Mouse (Mus musculus) lung, adult 18-20 months (tissue): Measurements from ENCODE around the gene Camta1.

ENCODE experiments used
- DNase-seq, 2 experiments: peaks; one replicate each; pipeline ENCODE4 v3.0.0; 2022; ENCODE audit warnings: mixed read lengths in 2 of 2

Gene Camta1

DNA sequence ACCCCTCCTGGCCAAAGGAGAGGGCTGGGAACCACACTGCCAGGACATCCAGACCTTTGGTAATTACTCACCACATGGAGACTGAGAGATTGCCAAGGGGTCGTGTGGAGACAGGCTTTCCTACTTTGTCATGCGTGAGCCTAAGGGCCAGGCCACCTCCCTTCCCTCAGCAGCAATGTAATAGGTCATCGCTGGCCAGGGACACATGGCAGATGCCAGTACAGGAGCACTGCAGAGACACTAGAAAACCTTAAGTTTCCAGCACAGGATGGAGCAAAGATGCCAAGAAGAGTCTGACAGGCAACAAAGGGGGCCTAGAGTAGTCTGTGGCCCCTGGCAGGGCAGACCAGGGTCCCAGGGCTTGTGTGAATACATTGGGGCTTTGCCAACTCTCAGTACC, 283.7 kb downstream of the Camta1 start:
- no peak for DNase-seq

DNA sequence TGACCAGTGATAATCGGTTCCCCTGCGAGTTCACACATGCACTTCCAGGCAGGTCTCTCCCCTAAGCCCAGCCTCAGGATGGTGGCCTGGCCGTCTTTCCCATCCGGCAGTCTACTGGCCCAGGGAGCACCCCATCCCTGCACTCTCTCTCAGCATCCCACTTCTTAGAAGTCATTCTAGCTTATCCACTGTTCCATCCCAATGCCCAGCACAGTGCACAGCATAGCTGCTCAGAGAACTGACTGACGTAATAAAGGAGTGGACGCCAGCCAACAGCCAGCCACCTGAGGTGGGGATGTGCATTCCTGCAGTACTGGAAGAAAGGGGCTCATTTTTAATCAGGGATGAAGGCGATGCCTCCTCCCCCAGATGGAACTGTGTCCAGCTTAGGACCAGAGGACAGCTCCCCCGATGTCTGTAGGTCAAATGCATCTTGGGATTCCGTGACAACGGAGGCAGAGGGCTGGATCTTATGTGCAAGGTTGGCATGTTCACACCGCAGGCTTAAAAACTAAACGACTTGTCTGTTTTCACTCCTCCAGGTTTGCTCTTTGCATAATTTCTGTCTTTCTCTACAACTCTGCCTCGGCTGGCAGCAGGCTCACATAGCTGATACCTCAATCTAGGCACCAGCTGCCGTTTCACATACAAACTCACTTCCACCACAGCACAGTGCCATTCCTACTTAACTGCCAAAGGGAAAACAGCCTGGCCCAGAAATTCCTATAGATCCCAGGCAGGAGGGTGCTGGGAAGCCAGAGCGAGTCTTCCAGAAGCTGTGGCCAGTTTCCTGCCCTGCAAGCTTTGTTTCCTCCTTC, 285.2 kb downstream of the Camta1 start:
- DNase-seq = no peak

DNA sequence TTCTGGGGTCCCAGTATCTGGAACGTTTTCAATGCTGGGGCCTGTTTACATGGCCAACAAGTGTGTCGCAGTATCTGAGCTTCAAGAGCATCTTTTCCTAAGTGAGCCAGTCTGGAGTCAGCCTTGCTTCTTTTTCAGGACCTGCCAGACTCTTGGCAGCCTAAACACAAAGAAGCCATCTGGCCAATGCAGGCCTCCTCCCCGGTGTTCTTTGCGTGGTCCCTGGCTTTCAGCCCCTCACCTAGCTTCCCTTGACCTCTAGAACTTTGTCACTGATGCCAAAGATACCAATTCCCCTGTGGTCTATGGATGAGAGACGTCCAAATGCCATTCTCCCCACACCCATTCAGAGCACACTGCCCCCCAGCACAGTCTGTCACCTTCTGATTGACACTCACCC, 289.0 kb downstream of the Camta1 start:
- DNase-seq = no peak

DNA sequence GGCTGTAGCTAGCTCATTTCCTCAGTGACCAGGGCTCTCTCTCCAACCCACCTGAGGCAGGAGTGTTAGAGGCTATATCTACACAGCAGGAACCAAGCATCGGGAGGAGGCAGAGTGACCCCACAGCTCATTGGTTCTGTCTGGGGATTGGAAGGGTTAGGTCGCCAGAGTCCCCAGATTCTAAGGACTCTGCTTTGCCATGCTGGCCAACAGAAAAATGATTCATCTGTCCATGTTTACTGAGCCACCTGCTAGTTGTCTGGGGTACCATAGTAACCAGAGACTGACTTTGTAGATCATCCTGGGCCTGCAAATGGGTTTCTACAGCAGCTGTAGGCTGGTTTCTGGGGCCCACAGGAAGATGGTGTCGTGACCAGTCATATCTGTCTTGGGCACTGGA, 292.1 kb downstream of the Camta1 start:
- no peak for DNase-seq

DNA sequence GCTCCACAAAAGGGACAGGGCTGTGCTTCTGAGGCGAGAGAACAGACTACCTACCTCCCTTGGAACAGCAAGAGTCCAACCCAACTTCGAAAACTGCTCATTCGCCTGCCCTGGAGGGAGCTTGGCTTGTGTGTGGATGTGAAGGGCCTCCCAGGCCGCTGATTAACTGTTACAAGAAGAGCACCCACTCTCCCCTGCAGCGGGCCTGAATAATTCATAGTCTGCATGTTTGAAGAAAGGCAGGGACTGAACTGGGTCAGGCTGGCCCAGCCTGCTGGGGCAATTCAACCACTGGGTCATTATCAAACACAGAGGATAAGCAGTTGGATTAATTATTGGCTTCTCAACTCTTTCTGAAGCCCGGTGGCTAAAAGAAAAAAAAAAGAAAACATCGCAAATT, 292.8 kb downstream of the Camta1 start:
- no peak for DNase-seq

DNA sequence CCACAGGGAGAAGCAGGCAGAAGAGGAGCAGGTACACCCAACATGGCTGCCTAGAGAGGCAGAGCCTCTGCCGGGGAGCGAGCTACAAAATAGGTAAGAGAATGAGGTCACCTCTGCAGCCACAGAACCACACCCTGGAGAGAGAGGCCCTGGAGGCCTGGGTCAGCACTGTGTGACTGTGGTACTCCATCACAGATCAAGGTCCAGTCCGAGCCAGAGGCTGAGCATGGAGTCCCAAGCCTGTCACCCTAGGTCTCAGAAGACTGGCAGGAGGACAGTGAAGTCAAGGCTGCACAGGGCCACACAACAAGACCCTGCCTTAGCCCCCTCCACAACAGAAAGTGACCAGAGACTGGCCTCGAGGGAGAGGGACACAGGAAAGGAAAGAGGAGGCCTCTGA, 294.6 kb downstream of the Camta1 start:
- no peak for DNase-seq

DNA sequence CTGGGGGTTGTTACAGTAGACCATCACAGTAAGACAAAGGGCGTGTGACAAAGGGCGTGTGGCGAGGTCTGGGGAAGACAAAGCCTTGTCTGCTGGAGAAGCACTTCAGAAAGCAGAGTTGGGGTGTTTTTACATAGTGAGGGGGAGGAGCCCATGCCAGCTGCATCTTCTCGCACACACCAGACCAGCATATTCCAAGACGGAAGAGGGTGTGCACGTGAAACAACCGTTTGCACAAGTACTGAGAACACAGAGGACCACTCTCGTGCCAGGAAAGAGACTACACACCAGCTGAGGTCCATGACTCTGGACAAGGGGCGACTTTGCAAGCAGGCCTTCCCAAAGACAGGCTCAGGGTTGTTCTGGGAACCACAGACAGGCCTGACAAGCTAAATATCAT, 306.2 kb downstream of the Camta1 start:
- DNase-seq = no peak

DNA sequence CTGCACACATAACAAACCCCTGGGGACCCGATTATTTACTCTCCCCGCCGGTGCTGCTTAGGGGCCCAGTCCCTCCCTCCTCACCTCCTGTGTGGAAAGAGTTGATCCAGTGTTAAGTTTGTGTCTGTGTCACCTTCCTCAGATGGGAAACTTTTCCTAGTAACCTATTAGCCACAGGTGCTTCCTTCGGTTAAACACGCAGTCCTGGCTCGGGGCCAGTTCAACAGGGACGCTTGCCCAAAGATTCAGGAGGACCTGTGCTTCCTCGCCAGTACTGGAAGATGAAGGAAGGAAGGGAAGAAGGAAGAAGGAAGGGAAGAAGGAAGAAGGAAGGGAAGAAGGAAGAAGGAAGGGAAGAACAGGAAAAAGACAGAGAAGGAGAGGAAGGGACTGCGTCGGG, 312.2 kb downstream of the Camta1 start:
- no peak for DNase-seq

DNA sequence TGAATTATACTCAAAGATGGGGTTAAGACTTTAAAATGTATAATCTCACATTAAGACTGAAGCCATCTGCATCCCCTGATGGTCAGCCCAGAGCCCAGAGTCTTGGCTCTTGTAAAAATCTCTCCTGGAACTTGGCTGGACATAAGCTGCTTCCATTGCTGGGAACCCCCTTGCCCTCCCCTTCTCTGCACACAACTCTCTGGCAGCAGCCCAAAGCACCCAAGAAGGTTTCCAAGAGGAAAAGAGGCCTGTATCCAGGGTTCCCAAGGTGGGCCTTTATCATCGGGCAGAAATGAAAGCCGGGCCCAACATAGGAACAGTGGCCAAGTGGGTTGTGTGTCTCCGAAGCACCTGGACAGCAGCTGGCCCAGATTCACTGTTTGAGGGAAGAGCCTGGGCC, 316.2 kb downstream of the Camta1 start:
- DNase-seq = no peak

DNA sequence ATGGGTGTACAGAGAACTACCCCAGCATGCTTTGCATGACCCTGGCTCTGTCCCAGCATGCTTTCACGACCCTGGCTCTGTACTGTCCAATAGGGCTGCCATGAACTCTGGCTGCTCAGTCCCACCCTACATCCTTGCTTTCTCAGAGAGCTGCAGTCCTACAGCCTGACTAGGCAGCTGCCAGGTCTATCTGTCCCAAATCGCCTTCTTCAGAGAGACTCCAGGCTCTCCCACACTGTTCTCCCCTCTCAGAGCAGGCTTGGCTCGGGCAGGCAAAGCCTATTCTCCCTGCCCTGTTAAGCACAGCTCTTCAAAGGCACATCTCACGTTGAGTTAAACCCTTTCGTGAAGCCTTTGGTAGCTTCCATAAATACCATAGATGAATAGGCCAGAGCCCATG, 317.5 kb downstream of the Camta1 start:
- no peak for DNase-seq

DNA sequence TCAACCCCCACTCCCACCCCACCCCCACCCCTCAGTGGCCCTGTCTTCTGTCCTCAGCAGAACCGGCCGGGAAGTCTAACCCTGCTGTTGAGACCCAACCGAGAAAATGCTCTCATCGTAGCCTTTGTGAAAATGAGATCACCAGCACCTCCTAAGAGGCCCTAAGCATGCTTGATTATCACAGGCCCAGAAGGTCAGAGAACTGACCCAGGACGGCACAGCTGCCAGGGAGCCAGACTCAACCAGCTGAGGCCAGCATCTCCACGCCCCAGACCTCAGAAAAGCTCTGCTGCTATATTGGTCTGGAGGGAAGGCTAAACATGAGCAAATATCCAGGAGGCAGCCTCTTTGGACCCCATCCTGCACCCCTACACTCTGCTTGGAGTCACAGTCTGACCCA, 321.1 kb downstream of the Camta1 start:
- DNase-seq = no peak

DNA sequence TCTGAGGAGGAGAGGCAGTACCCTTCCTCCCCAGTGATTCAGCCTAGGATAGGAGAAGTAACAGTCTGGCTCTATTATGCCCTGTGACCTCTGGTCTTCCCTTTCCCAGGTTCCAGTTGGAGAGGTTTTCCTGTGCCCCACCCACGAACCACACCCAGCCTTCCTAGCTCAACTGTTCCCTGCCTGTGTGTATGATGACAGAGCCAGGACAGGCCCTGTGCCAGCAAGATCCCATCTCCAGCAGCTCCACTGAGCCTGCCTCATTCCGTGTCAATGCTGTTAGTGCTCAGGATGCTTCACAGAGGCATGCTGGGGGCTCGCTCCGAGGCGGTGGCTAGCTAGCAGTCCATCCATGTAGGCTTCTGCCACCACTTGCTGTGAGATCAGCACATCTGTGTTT, 321.8 kb downstream of the Camta1 start:
- no peak for DNase-seq

DNA sequence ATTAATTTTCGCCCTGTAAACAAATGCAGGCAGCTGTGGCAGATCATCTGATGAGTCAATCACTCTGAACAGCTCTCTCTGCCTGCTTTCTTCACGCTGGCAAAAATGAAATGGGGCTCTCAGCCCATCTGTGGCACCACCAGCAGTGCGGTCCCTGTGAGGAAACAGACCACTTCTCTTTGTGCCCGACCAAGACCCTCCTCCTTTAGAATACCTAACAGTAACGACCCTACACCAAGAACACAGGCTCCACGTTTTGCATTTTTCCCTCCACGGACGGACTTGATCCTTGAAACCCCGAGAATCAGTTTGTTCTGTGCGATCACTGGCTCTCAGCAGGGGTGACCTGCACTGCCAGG, 322.5 kb downstream of the Camta1 start:
- no peak for DNase-seq

DNA sequence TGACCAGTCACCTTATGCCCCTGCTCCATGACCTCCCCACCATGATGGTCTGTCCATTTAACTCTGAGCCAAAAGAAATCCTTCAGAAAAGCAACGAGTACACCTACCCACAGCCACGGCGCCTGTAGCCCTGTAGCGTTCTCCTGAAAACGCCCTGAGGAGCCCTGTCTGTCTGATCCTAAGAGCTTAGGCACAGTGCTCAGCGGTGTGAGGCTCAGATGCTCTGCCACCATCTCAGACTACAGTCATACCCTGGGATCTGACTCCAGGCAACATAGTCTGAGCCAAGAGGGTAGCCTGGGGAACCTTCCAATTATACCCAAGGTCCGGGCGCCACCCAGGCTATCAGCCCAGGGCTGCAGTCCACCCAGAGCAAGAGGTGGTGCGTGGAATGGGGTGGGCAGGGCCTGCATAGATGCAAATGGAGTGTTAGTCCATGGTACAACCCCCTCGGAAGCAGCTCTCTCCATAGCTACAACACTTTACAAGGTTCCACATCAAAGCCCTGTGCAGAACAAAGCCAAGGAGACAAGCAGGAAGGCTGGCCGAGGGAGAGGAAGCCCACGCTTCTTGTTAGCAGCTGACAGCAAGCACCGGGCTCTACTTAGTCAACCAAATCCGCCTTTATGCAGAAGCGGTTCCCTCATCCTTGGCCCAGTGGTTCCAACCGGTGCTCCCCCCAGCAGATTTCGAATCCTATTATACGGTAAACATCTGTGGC, 323.1 kb downstream of the Camta1 start:
- DNase-seq = no peak

DNA sequence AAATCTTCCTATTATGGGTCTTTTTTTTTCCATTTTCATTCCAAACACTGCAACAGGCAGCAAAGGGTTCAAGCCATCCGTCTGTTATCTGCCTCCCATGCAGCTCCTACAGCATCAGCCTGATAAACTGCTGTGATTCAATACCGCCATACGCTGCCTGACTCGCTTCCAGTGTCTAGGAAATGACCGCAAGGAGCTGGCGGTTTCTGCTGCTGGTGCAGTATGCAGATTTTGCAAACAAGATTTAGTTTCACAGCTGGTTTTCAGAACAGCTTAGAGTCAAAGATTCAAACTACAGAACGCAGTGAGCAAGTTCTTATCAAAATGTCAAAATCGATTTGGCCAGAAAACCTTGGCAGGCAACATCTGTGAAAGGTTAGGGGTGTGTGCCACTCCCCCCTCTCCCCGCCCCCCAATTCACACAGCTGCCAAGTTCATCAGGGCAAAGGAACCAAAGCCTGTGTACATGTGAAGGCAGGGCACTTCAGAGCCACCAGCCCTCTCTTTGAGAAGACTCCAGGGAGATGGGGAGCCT, 325.7 kb downstream of the Camta1 start:
- no peak for DNase-seq

DNA sequence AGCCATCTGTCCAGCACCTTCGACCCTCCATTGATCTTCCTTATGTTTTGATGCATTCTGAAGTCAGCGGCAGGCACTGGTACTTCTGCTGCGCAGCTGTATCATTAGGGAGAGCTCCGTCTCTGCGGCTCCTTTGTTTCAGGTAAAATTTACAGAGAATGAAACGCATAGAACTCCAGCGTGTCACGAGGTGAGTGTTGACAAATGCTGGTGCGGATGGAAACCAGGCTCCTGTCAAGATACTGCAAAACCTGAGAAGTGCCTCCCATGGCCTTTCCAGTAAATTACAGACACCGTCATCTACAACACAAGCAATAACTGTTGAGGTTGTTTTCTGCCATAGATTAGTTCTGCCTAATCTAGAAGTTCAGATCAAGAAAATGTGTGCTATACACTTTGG, 328.2 kb downstream of the Camta1 start:
- no peak for DNase-seq

DNA sequence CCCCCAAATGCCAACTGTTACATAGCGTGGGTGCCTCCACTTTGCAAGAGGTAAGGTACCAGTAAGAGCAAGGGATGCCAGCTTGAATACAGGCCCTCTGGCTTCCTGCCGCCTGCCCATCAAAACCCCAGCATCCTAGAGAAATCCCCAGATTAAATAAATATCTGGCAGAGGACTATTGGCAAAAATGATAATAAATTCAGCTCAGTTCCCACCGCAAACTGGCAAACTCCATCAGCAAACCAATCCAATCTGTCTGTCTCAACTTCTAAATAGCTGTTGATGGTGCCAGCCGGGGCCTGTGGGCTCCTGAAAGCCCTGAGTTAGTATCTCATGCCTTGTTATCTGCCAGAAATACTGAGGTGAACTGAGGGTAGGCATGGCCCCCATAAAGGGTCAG, 333.2 kb downstream of the Camta1 start:
- DNase-seq = no peak

DNA sequence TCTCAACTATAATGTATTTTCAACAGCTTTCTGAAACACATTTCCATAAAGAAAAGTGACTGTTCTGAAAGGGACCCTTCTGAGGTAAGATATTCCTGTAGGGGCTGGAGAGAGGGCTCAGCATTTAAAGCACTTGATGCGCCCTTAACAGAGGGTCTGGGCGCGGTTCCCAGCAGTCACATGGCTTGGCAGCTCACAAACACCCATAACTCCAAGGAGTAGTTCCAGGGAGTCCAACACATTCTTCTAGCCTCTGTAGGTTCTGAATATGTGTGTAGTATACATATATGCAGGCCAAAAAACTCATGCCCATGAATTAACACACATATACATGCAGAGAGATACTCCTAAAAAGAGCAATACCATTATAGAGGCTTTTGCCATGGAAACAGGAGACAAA, 333.9 kb downstream of the Camta1 start:
- DNase-seq = no peak

DNA sequence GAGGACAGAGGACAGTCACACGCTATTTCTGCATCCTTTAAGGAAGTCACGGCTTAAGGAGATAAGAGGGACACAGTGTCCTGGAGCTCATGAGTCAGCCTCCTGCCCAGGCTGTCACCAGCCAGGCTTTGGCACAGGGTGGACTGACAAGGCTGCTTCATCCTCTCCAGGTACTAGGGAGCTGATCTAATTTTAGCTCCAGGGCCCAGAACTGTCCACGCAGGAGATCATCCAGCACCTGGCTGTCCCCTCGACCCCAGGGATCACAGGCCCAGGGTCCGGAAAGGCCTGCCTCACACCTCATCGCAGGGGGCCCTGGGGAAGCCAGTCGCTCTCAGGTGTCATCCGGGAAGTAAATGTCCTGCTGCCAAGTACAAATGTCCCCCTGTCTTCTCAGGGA, 341.6 kb downstream of the Camta1 start:
- DNase-seq = no peak

DNA sequence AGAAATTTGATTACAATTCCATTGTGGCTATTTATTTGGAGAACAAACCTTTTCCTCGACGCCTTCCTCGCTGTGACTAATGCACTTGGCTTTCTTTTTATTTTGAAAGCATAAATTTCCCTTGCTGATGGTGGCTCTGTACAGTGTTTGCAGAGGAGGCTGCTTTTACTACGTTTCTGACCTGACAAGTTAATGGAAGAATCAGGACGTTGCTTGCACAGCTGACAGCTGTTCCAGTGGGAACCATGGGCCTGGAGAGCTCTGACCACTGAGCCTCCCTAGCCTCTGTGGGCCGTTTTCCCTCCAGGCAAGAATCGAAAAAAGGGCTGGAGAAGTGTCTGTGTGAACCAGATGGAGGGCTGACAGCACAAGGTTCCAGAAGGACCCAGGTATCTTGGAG, 342.7 kb downstream of the Camta1 start:
- DNase-seq = no peak

DNA sequence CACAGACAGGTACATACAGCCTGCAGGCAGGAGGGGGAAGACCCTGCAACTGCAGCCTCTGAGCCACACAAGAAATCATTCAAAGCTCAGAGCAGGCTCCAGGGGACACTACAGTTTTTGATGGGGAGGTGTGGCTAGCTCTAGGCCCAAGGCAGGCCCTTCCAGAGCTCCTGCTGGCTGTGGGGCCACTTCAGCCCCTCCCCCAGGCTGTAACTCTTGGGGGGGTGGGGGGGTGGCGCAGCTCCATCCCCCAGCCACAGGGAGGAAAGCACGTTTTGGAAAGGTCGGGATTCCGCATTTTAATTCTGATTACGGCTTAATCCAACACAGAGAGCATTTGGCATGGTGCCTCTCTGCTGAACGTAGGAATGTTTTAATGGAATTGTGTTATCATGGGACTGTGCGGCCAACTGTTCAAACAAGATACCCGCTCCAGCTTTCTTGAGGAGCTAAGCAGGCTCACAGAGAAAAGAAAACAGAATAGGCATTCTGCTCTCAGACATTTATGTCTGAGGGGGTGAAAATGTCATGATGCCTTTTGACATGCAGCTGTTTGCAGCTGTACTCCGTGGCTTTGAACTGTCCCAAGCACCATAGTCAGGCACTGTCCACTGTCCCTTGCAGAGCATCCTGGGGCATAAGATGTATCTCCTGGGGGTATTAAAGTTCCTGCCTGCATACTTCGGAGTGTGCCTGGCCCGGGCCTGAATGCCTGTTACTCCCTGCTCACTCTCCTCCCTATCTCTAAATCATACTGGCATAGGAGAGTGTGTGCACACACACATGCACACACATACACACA, 344.5 kb downstream of the Camta1 start:
- DNase-seq = no peak

DNA sequence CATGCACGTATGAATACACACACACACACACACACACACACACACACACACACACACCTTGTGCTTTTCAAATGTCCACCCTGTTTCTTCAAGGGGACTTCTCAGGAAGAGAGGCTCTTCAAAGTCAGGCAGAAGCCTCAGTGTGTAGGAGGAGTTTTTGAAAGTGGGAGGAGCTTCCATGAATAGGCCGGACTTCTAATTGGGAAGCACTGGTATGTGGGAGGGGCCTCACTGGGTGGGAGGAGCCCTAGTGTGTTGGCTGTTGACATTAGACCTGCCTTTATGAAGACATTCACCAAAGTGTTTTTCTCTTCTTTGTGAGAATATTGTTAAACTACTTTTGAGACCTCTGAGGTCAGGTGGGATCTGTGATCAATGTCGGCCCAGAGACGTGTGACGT, 346.4 kb downstream of the Camta1 start:
- DNase-seq = no peak

DNA sequence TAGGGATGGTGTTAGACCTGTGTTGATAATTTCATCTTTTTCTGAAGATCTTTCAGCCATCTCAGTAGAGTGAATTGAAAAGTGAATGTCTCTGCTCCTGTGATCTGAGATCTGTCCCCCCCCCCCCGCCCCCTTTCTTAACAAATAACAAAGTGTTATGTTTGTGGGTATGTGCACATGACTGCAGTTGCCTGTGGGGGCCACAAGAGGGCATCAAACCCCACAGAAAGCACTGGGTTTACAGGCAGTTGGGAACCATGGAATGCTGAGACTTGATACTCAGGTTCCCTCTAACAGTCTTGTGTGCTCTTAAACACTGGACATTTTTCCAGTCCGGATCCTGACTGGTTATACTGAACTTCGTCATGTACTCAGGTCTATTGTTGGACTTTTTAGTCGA, 350.6 kb downstream of the Camta1 start:
- DNase-seq = no peak

DNA sequence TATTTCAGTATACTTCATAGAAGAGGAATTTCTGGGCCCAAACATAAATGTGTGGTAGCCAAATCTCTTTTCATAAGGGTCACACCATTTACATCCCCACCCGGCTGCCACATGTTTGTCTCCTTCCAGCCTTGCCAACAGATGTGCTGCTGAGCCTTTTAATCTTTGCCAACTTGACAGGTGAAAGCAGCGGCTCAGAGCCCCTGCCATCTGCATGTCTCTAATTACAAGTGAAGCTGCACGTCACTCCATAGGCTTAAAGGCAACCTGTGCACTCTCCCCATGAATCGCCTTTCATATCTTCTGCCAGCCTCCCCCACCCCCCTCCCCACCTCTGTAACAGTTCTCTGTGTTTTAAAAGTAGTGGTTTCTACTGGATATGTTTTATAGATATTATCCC, 351.3 kb downstream of the Camta1 start:
- no peak for DNase-seq
